Mouse (Mus musculus): Measurements from ENCODE around the gene Efcab1.

GRCm38 (mm10) chr16:14973696-14974095 lies 67.3 kb downstream of the Efcab1 start:
- TF ChIP-seq CTCF (conservative IDR thresholded peaks at IDR 0.05 in 1 of 2, IDR thresholded peaks at IDR 0.05 in 1 of 2; ENCODE audit: low read depth in 2 of 2, low read length in 2 of 2) (no peak), ZKSCAN1 (IDR thresholded peaks at IDR 0.05; ENCODE audit: borderline replicate concordance, low read depth, low read length) (no peak), EP300 (IDR thresholded peaks at IDR 0.05; ENCODE audit: low read length) (no peak)

All from CH12.LX (cell line).